Mouse (Mus musculus): ENCODE results near the gene Efcab8. TPM values are rescaled to one million over a fixed set of nuclear protein-coding genes. Genes with fewer than 3 reads are reported as not detected.

The Efcab8 gene
- polyA plus RNA-seq, 1 experiment from 2014 or later, result 0.11 TPM

DNA sequence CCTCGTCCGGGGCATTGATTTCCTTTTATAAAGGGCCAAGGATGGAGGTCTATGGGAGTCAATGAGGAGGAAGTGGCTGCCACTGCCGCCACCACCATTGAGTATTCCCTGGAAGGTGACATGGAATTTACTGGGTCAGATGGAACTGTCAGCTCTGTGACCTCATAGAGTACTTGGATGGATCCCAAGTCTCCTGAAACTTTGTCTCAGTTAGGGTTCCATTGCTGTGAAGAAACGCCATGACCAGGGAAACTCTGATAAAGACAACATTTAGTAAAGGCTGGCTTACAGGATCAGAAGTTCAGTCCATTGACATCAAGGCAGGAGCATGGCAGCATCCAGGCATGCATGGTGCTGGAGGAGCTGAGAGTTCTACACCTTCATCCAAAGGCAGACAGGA lies 91.3 kb downstream of the Efcab8 start, which contains the start of gene Sun5:
TSS of gene Sun5 (minus strand) at position 101 of the 400 bp plus-strand sequence.
- Histone ChIP-seq H3K36me3 (ENCODE audit: control insufficient read depth, insufficient read depth, low read length) (no peaks in the 10 kb centered on the region), H3K4me3 (ENCODE audit: low read depth, low read length) (no peak within 1 kb of the TSS), H3K27me3 (replicated peaks; ENCODE audit: control insufficient read depth, insufficient read depth, low read length) (no peaks in the 10 kb centered on the region), H3K9ac (ENCODE audit: low read depth, low read length) (no peak within 1 kb of the TSS), H3K4me2 (ENCODE audit: low read depth, low read length) (no peak within 1 kb of the TSS), H3K27ac (replicated peaks; ENCODE audit: low read depth, low read length) (no peak within 1 kb of the TSS), H3K9me3 (ENCODE audit: control insufficient read depth, low read length) (no peaks in the 10 kb centered on the region), H3K4me1 (ENCODE audit: control insufficient read depth, insufficient read depth, low read length) (no peaks in the 10 kb centered on the region)
- DNase-seq (ENCODE audit: low spot score) (no peak), ATAC-seq (ENCODE audit: low read depth) (no peak)
- 97% methylated on average over 4 of the region's 4 CpGs for WGBS

DNA sequence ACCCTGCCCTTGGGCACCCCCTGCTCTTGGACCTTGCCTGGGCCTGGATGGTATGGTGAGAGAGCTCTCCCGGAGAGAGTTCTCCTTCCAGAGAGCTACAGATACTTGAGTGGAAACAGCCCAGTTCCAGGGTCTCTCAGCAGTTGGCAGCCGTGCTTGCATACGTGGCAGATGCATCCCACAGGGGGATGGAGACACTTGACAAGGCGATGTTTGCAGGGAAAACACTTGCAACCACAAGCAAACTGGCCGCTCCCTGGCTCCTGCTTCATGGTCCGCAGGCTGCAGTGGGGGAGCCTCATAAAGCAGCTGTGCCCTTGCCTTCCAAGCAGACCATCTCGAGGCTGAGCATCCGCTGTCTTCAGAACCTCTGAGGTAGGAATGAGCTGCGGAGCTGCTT lies 95.0 kb downstream of the Efcab8 start, which contains the start of gene Bpifb2:
TSS of gene Bpifb2 (plus strand) at position 301 of the 400 bp plus-strand sequence.
- ATAC-seq (ENCODE audit: low read depth) (no peak), DNase-seq (ENCODE audit: low spot score) (no peak)
- 69% methylated on average over 9 of the region's 9 CpGs for WGBS
- H3K9ac ChIP-seq (ENCODE audit: low read depth, low read length), result no peak within 1 kb of the TSS
- no peaks in the 10 kb centered on the region for H3K36me3 ChIP-seq (ENCODE audit: control insufficient read depth, insufficient read depth, low read length)
- no peak within 1 kb of the TSS for H3K4me2 ChIP-seq (ENCODE audit: low read depth, low read length)
- H3K4me3 ChIP-seq (ENCODE audit: low read depth, low read length), result no peak within 1 kb of the TSS
- H3K4me1 ChIP-seq (ENCODE audit: control insufficient read depth, insufficient read depth, low read length), result no peaks in the 10 kb centered on the region
- H3K27me3 ChIP-seq (replicated peaks; ENCODE audit: control insufficient read depth, insufficient read depth, low read length), result no peaks in the 10 kb centered on the region
- H3K9me3 ChIP-seq (ENCODE audit: control insufficient read depth, low read length), result no peaks in the 10 kb centered on the region
- no peak within 1 kb of the TSS for H3K27ac ChIP-seq (replicated peaks; ENCODE audit: low read depth, low read length)

Other genes starting within 250 kb of the Efcab8 start
- 11.6 and 12.9 TPM in 2 replicates for gene Nol4l, start 250.0 kb upstream of the Efcab8 start, polyA plus RNA-seq (2014; fragmentation: Nextera tagmentation; extraction: Ambion mirVana)
- 61.5 and 66.5 TPM in 2 replicates for gene Commd7, start 147.2 kb upstream of the Efcab8 start, polyA plus RNA-seq (2014; fragmentation: Nextera tagmentation; extraction: Ambion mirVana)
- gene Dnmt3b, start 130.5 kb upstream of the Efcab8 start, polyA plus RNA-seq (2014; fragmentation: Nextera tagmentation; extraction: Ambion mirVana), result 7.0 and 7.6 TPM in 2 replicates
- gene Dnmt3c, start 83.3 kb upstream of the Efcab8 start, polyA plus RNA-seq (2014; fragmentation: Nextera tagmentation; extraction: Ambion mirVana), result not detected in 2 replicates
- gene Mapre1, start 38.7 kb upstream of the Efcab8 start, polyA plus RNA-seq (2014; fragmentation: Nextera tagmentation; extraction: Ambion mirVana), result 228 and 238 TPM in 2 replicates
- gene Sun5, start 91.2 kb downstream of the Efcab8 start, polyA plus RNA-seq (2014; fragmentation: Nextera tagmentation; extraction: Ambion mirVana), result not detected in 2 replicates
- gene Bpifb2, start 95.1 kb downstream of the Efcab8 start, polyA plus RNA-seq (2014; fragmentation: Nextera tagmentation; extraction: Ambion mirVana), result not detected in 2 replicates
- gene Bpifb6, start 120.5 kb downstream of the Efcab8 start, polyA plus RNA-seq (2014; fragmentation: Nextera tagmentation; extraction: Ambion mirVana), result 0.16 TPM in 1 of 2 replicates, not detected in the other
- gene Bpifb3, start 138.3 kb downstream of the Efcab8 start, polyA plus RNA-seq (2014; fragmentation: Nextera tagmentation; extraction: Ambion mirVana), result 0.10 TPM in 1 of 2 replicates, not detected in the other
- gene Bpifb4, start 158.3 kb downstream of the Efcab8 start, polyA plus RNA-seq (2014; fragmentation: Nextera tagmentation; extraction: Ambion mirVana), result 0.11 TPM in 1 of 2 replicates, not detected in the other
- 0.13 TPM in 1 of 2 replicates, not detected in the other for gene Bpifa6, start 195.0 kb downstream of the Efcab8 start, polyA plus RNA-seq (2014; fragmentation: Nextera tagmentation; extraction: Ambion mirVana)
- gene Bpifa2, start 228.3 kb downstream of the Efcab8 start, polyA plus RNA-seq (2014; fragmentation: Nextera tagmentation; extraction: Ambion mirVana), result 0.47 TPM in 1 of 2 replicates, not detected in the other

All from embryonic facial prominence, embryonic 14.5 days (tissue).